Mouse (Mus musculus) embryonic facial prominence, embryonic 13.5 days (tissue): Measurements from ENCODE around the gene Ctsc. TPM values are rescaled to one million over a fixed set of nuclear protein-coding genes. Genes with fewer than 3 reads are reported as not detected.

ENCODE experiments used
- ATAC-seq: fragments of 200-750 bp; cut with Nextera tagmentation; 2 replicates; pipeline ENCODE4 v1.8.0; 2017; ENCODE audit warnings: low read depth; ENCODE audit not compliant: insufficient number of reproducible peaks, insufficient read depth, low FRiP score, low TSS enrichment
- H3K27ac ChIP-seq: fragments of 300-500 bp; sonication (generic); 2 replicates; pipeline ENCODE4 v1.5.1; 2015; ENCODE audit warnings: moderate library complexity, mild to moderate bottlenecking, inconsistent platforms
- H3K27me3 ChIP-seq: fragments of 300-500 bp; sonication (generic); 2 replicates; pipeline ENCODE4 v1.6.1; 2015; ENCODE audit warnings: mild to moderate bottlenecking, inconsistent platforms
- H3K36me3 ChIP-seq: fragments of 300-500 bp; sonication (generic); 2 replicates; pipeline ENCODE4 v1.6.1; 2015; ENCODE audit warnings: mild to moderate bottlenecking, inconsistent platforms
- H3K4me1 ChIP-seq: fragments of 300-500 bp; sonication (generic); 2 replicates; pipeline ENCODE4 v1.6.1; 2015; ENCODE audit warnings: inconsistent platforms
- H3K4me2 ChIP-seq: fragments of 300-500 bp; sonication (generic); 2 replicates; pipeline ENCODE4 v1.6.1; 2015; ENCODE audit warnings: moderate library complexity, mild to moderate bottlenecking, inconsistent platforms
- H3K4me3 ChIP-seq: fragments of 300-500 bp; sonication (generic); 2 replicates; pipeline ENCODE4 v1.5.1; 2015; ENCODE audit warnings: mild to moderate bottlenecking, inconsistent platforms
- H3K9ac ChIP-seq: fragments of 300-500 bp; sonication (generic); 2 replicates; pipeline ENCODE4 v1.6.1; 2015; ENCODE audit warnings: mild to moderate bottlenecking, inconsistent platforms
- H3K9me3 ChIP-seq: fragments of 300-500 bp; sonication (generic); 2 replicates; pipeline ENCODE4 v1.6.1; 2016; ENCODE audit warnings: inconsistent platforms
- WGBS: fragments of 180-500 bp; shearing (Covaris S2); methylation state at CpG from one replicate; pipeline ENCODE4 v1.1.7; 2015; ENCODE audit warnings: mixed read lengths; 5-methylcytosine and 5-hydroxymethylcytosine counted together
- polyA plus RNA-seq: library from polyadenylated mRNA; unstranded; fragments of >200 nt; fragmentation: Nextera tagmentation; extraction: Ambion mirVana; gene quantifications from 2 replicates; pipeline ENCODE4 v1.2.1, GENCODE M21; 2015

The Ctsc gene
- polyA plus RNA-seq, 1 experiment from 2014 or later = 41.1 TPM

- no peaks in the 10 kb centered on the region for H3K9me3 ChIP-seq
- H3K27me3 ChIP-seq = no peaks in the 10 kb centered on the region
- no peak overlapping the region for H3K4me2 ChIP-seq
- peaks cover 3% of the 10 kb centered on the region for H3K4me1 ChIP-seq
- H3K27ac ChIP-seq = no peak overlapping the region
- no peak for ATAC-seq
- H3K36me3 ChIP-seq = no peaks in the 10 kb centered on the region
- WGBS = 84% methylated on average over 1 of the region's 1 CpGs
- no peak overlapping the region for H3K4me3 ChIP-seq
- H3K9ac ChIP-seq = no peak overlapping the region
These were observed 68.2 kb downstream of the Ctsc start for GRCm38 (mm10) chr7:88346035-88346434.

- Histone ChIP-seq H3K27me3 (no peaks in the 10 kb centered on the region), H3K4me3 (no peak overlapping the region), H3K36me3 (no peaks in the 10 kb centered on the region), H3K27ac (no peak overlapping the region), H3K4me2 (no peak overlapping the region), H3K4me1 (no peaks in the 10 kb centered on the region), H3K9me3 (no peaks in the 10 kb centered on the region), H3K9ac (no peak overlapping the region)
- 39% methylated on average over 4 of the region's 4 CpGs for WGBS
- ATAC-seq = no peak
These were observed 79.2 kb downstream of the Ctsc start for GRCm38 (mm10) chr7:88356871-88357776.

- no peak overlapping the region for H3K4me2 ChIP-seq
- ATAC-seq = no peak
These were observed 80.4 kb downstream of the Ctsc start for GRCm38 (mm10) chr7:88358042-88358878.

More at GRCm38 (mm10) chr7:88358042-88358878, 80.4 kb downstream of the Ctsc start:
- no peak overlapping the region for H3K4me3 ChIP-seq
- H3K27me3 ChIP-seq = no peaks in the 10 kb centered on the region
- no peaks in the 10 kb centered on the region for H3K9me3 ChIP-seq
- no peak overlapping the region for H3K27ac ChIP-seq
- 70% methylated on average over 7 of the region's 7 CpGs for WGBS
- no peaks in the 10 kb centered on the region for H3K36me3 ChIP-seq
- no peaks in the 10 kb centered on the region for H3K4me1 ChIP-seq
- no peak overlapping the region for H3K9ac ChIP-seq

Other genes with a start within 250 kb of the Ctsc start
- gene Rab38, start 152.2 kb downstream of the Ctsc start, polyA plus RNA-seq = 25.1 and 28.2 TPM in 2 replicates